ENCODE assay signal across 8 mouse cellular contexts in genomic region chr11:97995564-97996288, GRCm38 (mm10). TPM values are rescaled to one million over a fixed set of nuclear protein-coding genes. Genes with fewer than 3 reads are reported as not detected.
DNase-seq lines count a peak whose midpoint lies in the region; ATAC-seq and TF ChIP-seq lines count a peak whose summit lies in the region.

Gene Arl5c, minus strand, starts transcription at chr11:97996181.

- WGBS in heart, adult 2 months: 4% methylated on average over 26 of the region's 26 CpGs
- WGBS in kidney, postnatal 0 days: 2% methylated on average over 26 of the region's 26 CpGs

- peak; percentile 48; the same call in 1 of the 2 replicates for TF ChIP-seq CTCF in brain, embryonic 14.5 days (IDR thresholded peaks at IDR 0.05; ENCODE audit: borderline replicate concordance, extremely low read depth, insufficient read depth, insufficient read length)
- peak; percentile 57 for TF ChIP-seq CTCF in heart, adult 2 months (IDR thresholded peaks at IDR 0.05)
- TF ChIP-seq CTCF in kidney, postnatal 0 days (IDR thresholded peaks at IDR 0.05; ENCODE audit: low read depth): peak; percentile 54

- no peak for DNase-seq in brain, embryonic 14.5 days (ENCODE audit: low read depth)
- peak; percentile 70 to 79 for DNase-seq in heart, adult 2 months
- peak; percentile 76 for DNase-seq in kidney, postnatal 0 days (ENCODE audit: low spot score)
- DNase-seq in spleen, postnatal 36 days (ENCODE audit: low spot score in 2 of 2): peak; percentile 78 to 81
- no peak for DNase-seq in yolk sac, embryonic 10.5 days (ENCODE audit: low spot score)

- H3K27me3 ChIP-seq in erythroblast, embryonic 14.5 days (ENCODE audit: control insufficient read depth): peaks cover 37% of the 10 kb centered on the region
- H3K27me3 ChIP-seq in heart, adult 2 months (ENCODE audit: control insufficient read depth, insufficient read depth, low read length): no peaks in the 10 kb centered on the region
- H3K27me3 ChIP-seq in kidney, postnatal 0 days (ENCODE audit: insufficient read depth, low read length): no peaks in the 10 kb centered on the region
- H3K27me3 ChIP-seq in megakaryocyte, embryonic 14.5 days (replicated peaks): peaks cover 56% of the 10 kb centered on the region

- H3K4me1 ChIP-seq in erythroblast, embryonic 14.5 days (ENCODE audit: control insufficient read depth): peaks cover 19% of the 10 kb centered on the region
- H3K4me1 ChIP-seq in heart, adult 2 months (ENCODE audit: control insufficient read depth, insufficient read depth, low read length): peaks cover 4% of the 10 kb centered on the region
- 0 out of 2 replicates have a peak, but pooled peaks cover 8% of the 10 kb centered on the region for H3K4me1 ChIP-seq in kidney, postnatal 0 days (replicated peaks; ENCODE audit: insufficient read depth, low read length)
- H3K4me1 ChIP-seq in megakaryocyte, embryonic 14.5 days: peaks cover 34% of the 10 kb centered on the region

- intact Hi-C loops in heart, adult 2 months (cut with DNase I): no loop called here

- H3K9me3 ChIP-seq in erythroblast, embryonic 14.5 days (ENCODE audit: control insufficient read depth, low read length): no peaks in the 10 kb centered on the region
- no peaks in the 10 kb centered on the region for H3K9me3 ChIP-seq in kidney, postnatal 0 days (replicated peaks; ENCODE audit: low read length)
- H3K9me3 ChIP-seq in megakaryocyte, embryonic 14.5 days: no peaks in the 10 kb centered on the region

- ATAC-seq in erythroblast, adult 5-6 weeks (replicated peaks; ENCODE audit: low FRiP score, poor library complexity, severe bottlenecking): no peak
- ATAC-seq in kidney, postnatal 0 days (replicated peaks; ENCODE audit: low FRiP score, low read depth): peak; percentile 45; the same call in 1 of the 2 replicates

- 0 out of 2 replicates have a peak, but pooled peaks have one; percentile 13 for TF ChIP-seq EP300 in heart, adult 2 months (IDR thresholded peaks at IDR 0.05; ENCODE audit: insufficient read depth, low read depth, low read length)

- H3K4me2 ChIP-seq in kidney, postnatal 0 days (ENCODE audit: low read length): peak within 1 kb of the TSS; percentile 75

- no peak for TF ChIP-seq POLR2A in brain, embryonic 14.5 days (IDR thresholded peaks at IDR 0.05; ENCODE audit: borderline replicate concordance, extremely low read depth, insufficient read depth, insufficient read length, poor library complexity, severe bottlenecking)
- TF ChIP-seq POLR2A in heart, adult 2 months (IDR thresholded peaks at IDR 0.05; ENCODE audit: insufficient read depth, low read depth, low read length): no peak

- peak within 1 kb of the TSS; percentile 52 for H3K4me3 ChIP-seq in erythroblast, embryonic 14.5 days (replicated peaks)
- peak within 1 kb of the TSS; percentile 49 for H3K4me3 ChIP-seq in heart, adult 2 months
- H3K4me3 ChIP-seq in kidney, postnatal 0 days (replicated peaks; ENCODE audit: low read depth, low read length): peak within 1 kb of the TSS; percentile 43
- H3K4me3 ChIP-seq in megakaryocyte, embryonic 14.5 days (replicated peaks): peak within 1 kb of the TSS; percentile 91

- H3K27ac ChIP-seq in heart, adult 2 months: peak within 1 kb of the TSS; percentile 34
- H3K27ac ChIP-seq in kidney, postnatal 0 days: 0 out of 2 replicates have a peak within 1 kb of the TSS, but pooled peaks have one; percentile 38

- H3K9ac ChIP-seq in heart, adult 2 months (ENCODE audit: low read depth, low read length): peak within 1 kb of the TSS; percentile 48
- peak within 1 kb of the TSS; percentile 43 for H3K9ac ChIP-seq in kidney, postnatal 0 days (ENCODE audit: low read depth, low read length)

- H3K79me2 ChIP-seq in heart, adult 2 months (replicated peaks; ENCODE audit: control insufficient read depth, insufficient read depth, low read length): no peaks in the 10 kb centered on the region

- no peaks in the 10 kb centered on the region for H3K36me3 ChIP-seq in erythroblast, embryonic 14.5 days (ENCODE audit: control insufficient read depth)
- H3K36me3 ChIP-seq in heart, adult 2 months (ENCODE audit: control insufficient read depth, insufficient read depth, low read length): no peaks in the 10 kb centered on the region
- no peaks in the 10 kb centered on the region for H3K36me3 ChIP-seq in kidney, postnatal 0 days (ENCODE audit: insufficient read depth, low read length)
- no peaks in the 10 kb centered on the region for H3K36me3 ChIP-seq in megakaryocyte, embryonic 14.5 days (replicated peaks; ENCODE audit: low read length)

RNA-seq across cellular contexts. Expression of gene Arl5c, which starts in this region (rescaled TPM):
- not detected in 2 replicates for polyA plus RNA-seq in erythroblast, embryonic 14.5 days (2012)
- 0.96 and 5.9 TPM in 2 replicates for total RNA-seq in erythroblast, adult 5-6 weeks (2015; ENCODE audit: low replicate concordance)
- total RNA-seq in erythroblast, adult 5-6 weeks (2017; ENCODE audit: low replicate concordance): 1.5 and 2.6 TPM in 2 replicates
- polyA plus RNA-seq in brain, embryonic 14.5 days (2012; rRNA removed): 0.89 and 1.1 TPM in 2 replicates
- under 1 TPM; 0.66 to 0.70 TPM for total RNA-seq in heart, adult 2 months (2021)
- 2.4 and 2.8 TPM in 2 replicates for polyA plus RNA-seq in heart, adult 2 months (2012; rRNA removed)
- 2.0 and 3.1 TPM in 2 replicates for polyA plus RNA-seq in kidney, postnatal 0 days (2015; fragmentation: Nextera tagmentation; extraction: Ambion mirVana)
- polyA plus RNA-seq in megakaryocyte, embryonic 14.5 days (2012; ENCODE audit: insufficient read depth, low replicate concordance): 9.1 TPM in 1 of 2 replicates, not detected in the other

Comparison
In these comparisons a context has a peak if more than half of its experiments do, and no peak if none do; other contexts are left out.
1. DNase-seq: peak in heart, adult 2 months (2 of 2), kidney, postnatal 0 days (single experiment) and spleen, postnatal 36 days (2 of 2); none in brain, embryonic 14.5 days (single experiment) and yolk sac, embryonic 10.5 days (single experiment).
2. Peak in every context shown above with its lines, with median percentiles within 50 percentile points of each other: H3K4me3 ChIP-seq and CTCF ChIP-seq.